Comparison of ENCODE assay signal across 8 mouse cellular contexts in genomic region chr17:32363821-32364301, GRCm38 (mm10). TPM values are rescaled to one million over a fixed set of nuclear protein-coding genes. Genes with fewer than 3 reads are reported as not detected.
DNase-seq lines count a peak whose midpoint lies in the region; ATAC-seq and TF ChIP-seq lines count a peak whose summit lies in the region.

No protein-coding gene starts in this region.

- no peaks in the 10 kb centered on the region for H3K27me3 ChIP-seq in lung, embryonic 15.5 days
- H3K27me3 ChIP-seq in heart, embryonic 13.5 days (replicated peaks), result no peaks in the 10 kb centered on the region; the same call in 1 of the 2 replicates
- no peaks in the 10 kb centered on the region for H3K27me3 ChIP-seq in liver, adult 2 months (ENCODE audit: control insufficient read depth, insufficient read depth, low read length)
- H3K27me3 ChIP-seq in stomach, embryonic 16.5 days (ENCODE audit: control insufficient read depth, insufficient read depth, low read length), result no peaks in the 10 kb centered on the region

- no peaks in the 10 kb centered on the region for H3K9me3 ChIP-seq in lung, embryonic 15.5 days
- H3K9me3 ChIP-seq in heart, embryonic 13.5 days, result no peaks in the 10 kb centered on the region
- H3K9me3 ChIP-seq in stomach, embryonic 16.5 days (replicated peaks; ENCODE audit: control insufficient read depth, low read length), result no peaks in the 10 kb centered on the region

- TF ChIP-seq POLR2A in liver, adult 2 months (IDR thresholded peaks at IDR 0.05; ENCODE audit: extremely low read depth, insufficient read depth, low read length), result no peak

- H3K4me2 ChIP-seq in lung, embryonic 15.5 days, result peak overlapping the region; percentile 65
- H3K4me2 ChIP-seq in heart, embryonic 13.5 days, result peak overlapping the region; percentile 91
- H3K4me2 ChIP-seq in stomach, embryonic 16.5 days (ENCODE audit: low read depth, low read length), result peak overlapping the region; percentile 91

- H3K4me3 ChIP-seq in lung, embryonic 15.5 days, result peak overlapping the region; percentile 99
- H3K4me3 ChIP-seq in heart, embryonic 13.5 days, result peak overlapping the region; percentile 98
- H3K4me3 ChIP-seq in liver, adult 2 months (ENCODE audit: insufficient read depth, low read depth, low read length), result peak overlapping the region; percentile 85
- peak overlapping the region; percentile 96 for H3K4me3 ChIP-seq in stomach, embryonic 16.5 days (replicated peaks; ENCODE audit: low read length)

- peak overlapping the region; percentile 79 for H3K27ac ChIP-seq in lung, embryonic 15.5 days
- H3K27ac ChIP-seq in heart, embryonic 13.5 days (replicated peaks), result peak overlapping the region; percentile 70
- H3K27ac ChIP-seq in liver, adult 2 months (replicated peaks; ENCODE audit: insufficient read depth, low read depth, low read length), result peak overlapping the region; percentile 40
- H3K27ac ChIP-seq in stomach, embryonic 16.5 days (ENCODE audit: low read length), result peak overlapping the region; percentile 64

- WGBS in lung, embryonic 15.5 days, result under 1% methylated on average over 20 of the region's 50 CpGs
- WGBS in heart, embryonic 13.5 days, result under 1% methylated on average over 41 of the region's 50 CpGs
- under 1% methylated on average over 50 of the region's 50 CpGs for WGBS in liver, adult 2 months
- under 1% methylated on average over 46 of the region's 50 CpGs for WGBS in stomach, embryonic 16.5 days

- no peak for DNase-seq in lung, postnatal 25 days (ENCODE audit: low spot score)
- peak; percentile 46 for DNase-seq in ZHBTc4 (ENCODE audit: low read depth, low spot score)
- DNase-seq in liver, adult 2 months (ENCODE audit: extremely low read depth, low read depth, low spot score), result peak; percentile 34
- DNase-seq in urinary bladder, postnatal 25 days (ENCODE audit: low spot score), result no peak
- no peak for DNase-seq in layer of hippocampus, adult 11-12 months (ENCODE audit: low spot score)

- ATAC-seq in lung, embryonic 15.5 days (ENCODE audit: borderline replicate concordance, extremely low read depth, low FRiP score, low TSS enrichment), result peak; percentile 46
- ATAC-seq in heart, embryonic 13.5 days (ENCODE audit: extremely low read depth, insufficient number of reproducible peaks, low FRiP score, low TSS enrichment), result peak; percentile 12; the same call in 1 of the 2 replicates
- peak; percentile 22 for ATAC-seq in stomach, embryonic 16.5 days (ENCODE audit: insufficient read depth, low FRiP score)

- H3K79me2 ChIP-seq in liver, adult 2 months (ENCODE audit: control insufficient read depth, insufficient read depth, low read length), result peaks cover 13% of the 10 kb centered on the region; the same call in 1 of the 2 replicates

- peaks cover 32% of the 10 kb centered on the region for H3K36me3 ChIP-seq in lung, embryonic 15.5 days
- peaks cover 38% of the 10 kb centered on the region for H3K36me3 ChIP-seq in heart, embryonic 13.5 days
- peaks cover 5% of the 10 kb centered on the region for H3K36me3 ChIP-seq in liver, adult 2 months (ENCODE audit: control insufficient read depth, insufficient read depth, low read length)
- H3K36me3 ChIP-seq in stomach, embryonic 16.5 days (ENCODE audit: control insufficient read depth, insufficient read depth, low read length), result 0 out of 2 replicates have a peak, but pooled peaks cover 8% of the 10 kb centered on the region

- TF ChIP-seq CTCF in liver, adult 2 months (IDR thresholded peaks at IDR 0.05; ENCODE audit: low read depth, low read length), result no peak

- peaks cover 24% of the 10 kb centered on the region for H3K4me1 ChIP-seq in lung, embryonic 15.5 days
- H3K4me1 ChIP-seq in heart, embryonic 13.5 days, result peaks cover 32% of the 10 kb centered on the region
- peaks cover 10% of the 10 kb centered on the region for H3K4me1 ChIP-seq in liver, adult 2 months (ENCODE audit: control insufficient read depth, insufficient read depth, low read length)
- peaks cover 22% of the 10 kb centered on the region for H3K4me1 ChIP-seq in stomach, embryonic 16.5 days (ENCODE audit: control insufficient read depth, insufficient read depth, low read length)

- H3K9ac ChIP-seq in lung, embryonic 15.5 days, result peak overlapping the region; percentile 91
- peak overlapping the region; percentile 98 for H3K9ac ChIP-seq in heart, embryonic 13.5 days
- H3K9ac ChIP-seq in liver, adult 2 months (ENCODE audit: low read depth, low read length), result peak overlapping the region; percentile 89
- peak overlapping the region; percentile 97 for H3K9ac ChIP-seq in stomach, embryonic 16.5 days (ENCODE audit: low read length)

RNA-seq across cellular contexts. Expression of gene Akap8l, which starts 13.5 kb away (rescaled TPM):
- polyA plus RNA-seq in lung, embryonic 15.5 days (2015; fragmentation: Nextera tagmentation; extraction: Ambion mirVana), result 85.0 and 104 TPM in 2 replicates
- polyA plus RNA-seq in heart, embryonic 13.5 days (2015; fragmentation: Nextera tagmentation; extraction: Ambion mirVana), result 83.9 and 84.3 TPM in 2 replicates
- total RNA-seq in liver, adult 2 months (2014; rRNA removed), result 25.2 and 26.7 TPM in 2 replicates
- 40.5 and 62.0 TPM in 2 replicates for polyA plus RNA-seq in liver, adult 2 months (2012; rRNA removed)
- 72.0 and 78.9 TPM in 2 replicates for polyA plus RNA-seq in stomach, embryonic 16.5 days (2015; fragmentation: Nextera tagmentation; extraction: Ambion mirVana)

RNA-seq across cellular contexts. Expression of gene Wiz, which starts 25.4 kb away (rescaled TPM):
- 24.9 and 26.9 TPM in 2 replicates for polyA plus RNA-seq in lung, embryonic 15.5 days (2015; fragmentation: Nextera tagmentation; extraction: Ambion mirVana)
- polyA plus RNA-seq in heart, embryonic 13.5 days (2015; fragmentation: Nextera tagmentation; extraction: Ambion mirVana), result 10.9 and 12.4 TPM in 2 replicates
- total RNA-seq in liver, adult 2 months (2014; rRNA removed), result 1.8 and 2.7 TPM in 2 replicates
- 10.4 and 14.0 TPM in 2 replicates for polyA plus RNA-seq in liver, adult 2 months (2012; rRNA removed)
- polyA plus RNA-seq in stomach, embryonic 16.5 days (2015; fragmentation: Nextera tagmentation; extraction: Ambion mirVana), result 23.7 and 24.5 TPM in 2 replicates

RNA-seq across cellular contexts. Expression of gene Rasal3, which starts 39.5 kb away (rescaled TPM):
- polyA plus RNA-seq in lung, embryonic 15.5 days (2015; fragmentation: Nextera tagmentation; extraction: Ambion mirVana), result 1.7 and 5.5 TPM in 2 replicates
- polyA plus RNA-seq in heart, embryonic 13.5 days (2015; fragmentation: Nextera tagmentation; extraction: Ambion mirVana), result 0.49 and 1.1 TPM in 2 replicates
- 0.81 and 0.83 TPM in 2 replicates for total RNA-seq in liver, adult 2 months (2014; rRNA removed)
- polyA plus RNA-seq in liver, adult 2 months (2012; rRNA removed), result 1.2 and 1.6 TPM in 2 replicates
- polyA plus RNA-seq in stomach, embryonic 16.5 days (2015; fragmentation: Nextera tagmentation; extraction: Ambion mirVana), result 1.8 and 2.1 TPM in 2 replicates

RNA-seq across cellular contexts. Expression of gene Akap8, which starts 42.8 kb away (rescaled TPM):
- 87.1 and 101 TPM in 2 replicates for polyA plus RNA-seq in lung, embryonic 15.5 days (2015; fragmentation: Nextera tagmentation; extraction: Ambion mirVana)
- 65.8 and 67.8 TPM in 2 replicates for polyA plus RNA-seq in heart, embryonic 13.5 days (2015; fragmentation: Nextera tagmentation; extraction: Ambion mirVana)
- 30.3 and 31.6 TPM in 2 replicates for total RNA-seq in liver, adult 2 months (2014; rRNA removed)
- 29.0 and 47.9 TPM in 2 replicates for polyA plus RNA-seq in liver, adult 2 months (2012; rRNA removed)
- polyA plus RNA-seq in stomach, embryonic 16.5 days (2015; fragmentation: Nextera tagmentation; extraction: Ambion mirVana), result 94.7 and 98.8 TPM in 2 replicates

Comparison
In these comparisons a context has a peak if more than half of its experiments do, and no peak if none do; other contexts are left out.
1. DNase-seq: peak in ZHBTc4 (single experiment) and liver, adult 2 months (single experiment); none in lung, postnatal 25 days (single experiment), urinary bladder, postnatal 25 days (single experiment) and layer of hippocampus, adult 11-12 months (single experiment).
2. Peak in every context shown above with its lines, with median percentiles within 50 percentile points of each other: ATAC-seq, H3K27ac ChIP-seq, H3K4me2 ChIP-seq, H3K4me3 ChIP-seq and H3K9ac ChIP-seq.